Mouse (Mus musculus) MEL (cell line): ENCODE results near the gene Mdc1. TPM values are rescaled to one million over a fixed set of nuclear protein-coding genes. Genes with fewer than 3 reads are reported as not detected.

ENCODE experiments used
- DNase-seq: peaks from one replicate; pipeline ENCODE4 v3.0.0; 2011; ENCODE audit warnings: low read depth, low spot score
- H3K27ac ChIP-seq: 2 replicates; pipeline ENCODE4 v1.5.1; 2012; ENCODE audit warnings: low read depth, mild to moderate bottlenecking, control low read depth, low read length, moderate library complexity; ENCODE audit not compliant: control insufficient read depth
- H3K27me3 ChIP-seq, 2 experiments: fragments of 150-350 bp in 1 of 2; sonication (generic) in 1 of 2; 2 replicates each; pipeline ENCODE4 v1.6.1; 2012; ENCODE audit warnings: low read length in 2 of 2, mild to moderate bottlenecking in 2 of 2, improper control_type of control experiment in 1 of 2, moderate library complexity in 1 of 2; ENCODE audit not compliant: insufficient read depth in 2 of 2, control insufficient read depth in 1 of 2
- H3K36me3 ChIP-seq, 2 experiments: 2 replicates each; pipeline ENCODE4 v1.6.1; 2012 to 2014; ENCODE audit warnings: low read length in 2 of 2, improper control_type of control experiment in 1 of 2, inconsistent platforms in 1 of 2, mild to moderate bottlenecking in 1 of 2; ENCODE audit not compliant: insufficient read depth in 2 of 2, control insufficient read depth in 1 of 2
- H3K4me1 ChIP-seq, 2 experiments: fragments of 150-350 bp in 1 of 2; sonication (generic) in 1 of 2; 2 replicates each; pipeline ENCODE4 v1.6.1; 2012; ENCODE audit warnings: low read length in 2 of 2, improper control_type of control experiment in 1 of 2, mild to moderate bottlenecking in 1 of 2; ENCODE audit not compliant: insufficient read depth in 2 of 2, control insufficient read depth in 1 of 2
- H3K4me3 ChIP-seq, 2 experiments: fragments of 150-350 bp in 1 of 2; sonication (generic) in 1 of 2; 2 replicates each; pipeline ENCODE4 v1.5.1; 2012; ENCODE audit warnings: low read depth in 2 of 2, low read length in 2 of 2, mild to moderate bottlenecking in 2 of 2, moderate library complexity in 2 of 2, control low read depth in 1 of 2, improper control_type of control experiment in 1 of 2; ENCODE audit not compliant: control insufficient read depth in 1 of 2, insufficient read depth in 1 of 2
- H3K79me2 ChIP-seq: 2 replicates; pipeline ENCODE4 v1.6.1; 2012; ENCODE audit warnings: mild to moderate bottlenecking, low read length, moderate library complexity; ENCODE audit not compliant: control insufficient read depth, poor library complexity, insufficient read depth
- H3K9ac ChIP-seq: 2 replicates; pipeline ENCODE4 v1.6.1; 2012; ENCODE audit warnings: low read depth, mild to moderate bottlenecking, control low read depth, low read length, moderate library complexity; ENCODE audit not compliant: control insufficient read depth, poor library complexity, severe bottlenecking
- H3K9me3 ChIP-seq: fragments of 150-350 bp; sonication (generic); replicated peaks from 2 replicates; pipeline ENCODE4 v1.6.1; 2012; ENCODE audit warnings: mild to moderate bottlenecking, low read length, improper control_type of control experiment, moderate library complexity; ENCODE audit not compliant: insufficient read depth
- BHLHE40 ChIP-seq: IDR thresholded peaks from 2 replicates; pipeline ENCODE4 v1.6.1; 2012; ENCODE audit warnings: low read depth, mild to moderate bottlenecking, inconsistent platforms, low read length, improper control_type of control experiment, borderline replicate concordance
- CHD2 ChIP-seq: IDR thresholded peaks from 2 replicates; pipeline ENCODE4 v1.6.1; 2011; ENCODE audit warnings: low read length, improper control_type of control experiment
- CTCF ChIP-seq, 3 experiments: IDR thresholded peaks in 2 of 3; conservative IDR thresholded peaks in 1 of 3; 2 replicates each; pipeline ENCODE4 v1.5.1; 2011 to 2012; ENCODE audit warnings: low read length in 3 of 3, low read depth in 2 of 3, mild to moderate bottlenecking in 2 of 3, improper control_type of control experiment in 1 of 3, inconsistent platforms in 1 of 3, mixed read lengths in 1 of 3, moderate library complexity in 1 of 3; ENCODE audit not compliant: control insufficient read depth in 1 of 3, insufficient read depth in 1 of 3, poor library complexity in 1 of 3, severe bottlenecking in 1 of 3
- E2F4 ChIP-seq: IDR thresholded peaks from 2 replicates; pipeline ENCODE4 v1.6.1; 2011; ENCODE audit warnings: low read depth, low read length, improper control_type of control experiment, borderline replicate concordance
- ELF1 ChIP-seq: IDR thresholded peaks from 2 replicates; pipeline ENCODE4 v1.6.1; 2014; ENCODE audit warnings: low read depth, mild to moderate bottlenecking, inconsistent platforms, low read length, improper control_type of control experiment, moderate library complexity
- EP300 ChIP-seq, 2 experiments: IDR thresholded peaks; 2 replicates each; pipeline ENCODE4 v1.6.1; 2011; ENCODE audit warnings: improper control_type of control experiment in 2 of 2, low read length in 2 of 2, low read depth in 1 of 2, mild to moderate bottlenecking in 1 of 2
- GABPA ChIP-seq: IDR thresholded peaks from 2 replicates; pipeline ENCODE4 v1.6.1; 2012; ENCODE audit warnings: low read depth, mild to moderate bottlenecking, inconsistent platforms, low read length, improper control_type of control experiment, moderate library complexity
- GATA1 ChIP-seq: IDR thresholded peaks from 2 replicates; pipeline ENCODE4 v1.6.1; 2011; ENCODE audit warnings: low read depth, low read length, improper control_type of control experiment
- HCFC1 ChIP-seq: IDR thresholded peaks from 2 replicates; pipeline ENCODE4 v1.6.1; 2012; ENCODE audit warnings: low read depth, mild to moderate bottlenecking, inconsistent platforms, low read length, improper control_type of control experiment, moderate library complexity
- JUND ChIP-seq: IDR thresholded peaks from 2 replicates; pipeline ENCODE4 v1.6.1; 2011; ENCODE audit warnings: low read depth, mild to moderate bottlenecking, improper control_type of control experiment, low read length
- KAT2A ChIP-seq: conservative IDR thresholded peaks from 2 replicates; pipeline ENCODE4 v1.6.1; 2012; ENCODE audit warnings: low read depth, low read length, improper control_type of control experiment, inconsistent platforms
- MAFK ChIP-seq: IDR thresholded peaks from 2 replicates; pipeline ENCODE4 v1.6.1; 2011; ENCODE audit warnings: low read depth, mild to moderate bottlenecking, low read length, improper control_type of control experiment, borderline replicate concordance
- MAX ChIP-seq: IDR thresholded peaks from 2 replicates; pipeline ENCODE4 v1.6.1; 2011; ENCODE audit warnings: low read length, improper control_type of control experiment
- MAZ ChIP-seq: IDR thresholded peaks from 2 replicates; pipeline ENCODE4 v1.6.1; 2012; ENCODE audit warnings: low read depth, mild to moderate bottlenecking, inconsistent platforms, low read length, improper control_type of control experiment
- MXI1 ChIP-seq: IDR thresholded peaks from 2 replicates; pipeline ENCODE4 v1.6.1; 2011; ENCODE audit warnings: mild to moderate bottlenecking, low read depth, low read length, improper control_type of control experiment
- MYB ChIP-seq: IDR thresholded peaks from 2 replicates; pipeline ENCODE4 v1.6.1; 2011; ENCODE audit warnings: mild to moderate bottlenecking, low read depth, low read length, improper control_type of control experiment
- MYC ChIP-seq: IDR thresholded peaks from 2 replicates; pipeline ENCODE4 v1.6.1; 2011; ENCODE audit warnings: low read depth, mild to moderate bottlenecking, low read length, improper control_type of control experiment, moderate library complexity
- NELFE ChIP-seq: IDR thresholded peaks from 2 replicates; pipeline ENCODE4 v1.6.1; 2011; ENCODE audit warnings: low read depth, low read length, improper control_type of control experiment
- POLR2A ChIP-seq, 2 experiments: IDR thresholded peaks; 2 replicates each; pipeline ENCODE4 v1.6.1; 2011 to 2012; ENCODE audit warnings: low read length in 2 of 2, mild to moderate bottlenecking in 2 of 2, control low read depth in 1 of 2, improper control_type of control experiment in 1 of 2, low read depth in 1 of 2, moderate library complexity in 1 of 2; ENCODE audit not compliant: control insufficient read depth in 1 of 2, insufficient read depth in 1 of 2, poor library complexity in 1 of 2
- POLR2AphosphoS2 ChIP-seq: IDR thresholded peaks from 2 replicates; pipeline ENCODE4 v1.6.1; 2011; ENCODE audit warnings: low read length, improper control_type of control experiment
- POLR2AphosphoS5 ChIP-seq: IDR thresholded peaks from 2 replicates; pipeline ENCODE4 v1.6.1; 2012; ENCODE audit warnings: low read depth, borderline replicate concordance, mild to moderate bottlenecking, inconsistent platforms, low read length, moderate library complexity, mixed read lengths
- RAD21 ChIP-seq: IDR thresholded peaks from 2 replicates; pipeline ENCODE4 v1.6.1; 2011; ENCODE audit warnings: mild to moderate bottlenecking, low read depth, low read length, improper control_type of control experiment
- RCOR1 ChIP-seq: IDR thresholded peaks from 2 replicates; pipeline ENCODE4 v1.6.1; 2012; ENCODE audit warnings: low read depth, mild to moderate bottlenecking, inconsistent platforms, low read length, improper control_type of control experiment
- SMC3 ChIP-seq: IDR thresholded peaks from 2 replicates; pipeline ENCODE4 v1.6.1; 2011; ENCODE audit warnings: low read depth, low read length, improper control_type of control experiment
- TAL1 ChIP-seq: IDR thresholded peaks from 2 replicates; pipeline ENCODE4 v1.6.1; 2012; ENCODE audit warnings: mild to moderate bottlenecking, inconsistent platforms, low read length, moderate library complexity, mixed read lengths
- TCF12 ChIP-seq: IDR thresholded peaks from 2 replicates; pipeline ENCODE4 v1.6.1; 2014; ENCODE audit warnings: low read depth, mild to moderate bottlenecking, inconsistent platforms, low read length, improper control_type of control experiment, moderate library complexity
- USF1 ChIP-seq: IDR thresholded peaks from 2 replicates; pipeline ENCODE4 v1.6.1; 2014; ENCODE audit warnings: low read depth, mild to moderate bottlenecking, inconsistent platforms, low read length, improper control_type of control experiment, moderate library complexity
- ZC3H11A ChIP-seq: IDR thresholded peaks from 2 replicates; pipeline ENCODE4 v1.6.1; 2012; ENCODE audit warnings: low read depth, mild to moderate bottlenecking, inconsistent platforms, low read length, improper control_type of control experiment
- ZKSCAN1 ChIP-seq: IDR thresholded peaks from 2 replicates; pipeline ENCODE4 v1.6.1; 2012; ENCODE audit warnings: low read depth, mild to moderate bottlenecking, inconsistent platforms, low read length, improper control_type of control experiment, moderate library complexity
- ZMIZ1 ChIP-seq: IDR thresholded peaks from 2 replicates; pipeline ENCODE4 v1.6.1; 2012; ENCODE audit warnings: low read depth, mild to moderate bottlenecking, inconsistent platforms, low read length, improper control_type of control experiment, moderate library complexity
- ZNF384 ChIP-seq: IDR thresholded peaks from 2 replicates; pipeline ENCODE4 v1.6.1; 2012; ENCODE audit warnings: low read depth, mild to moderate bottlenecking, inconsistent platforms, low read length, improper control_type of control experiment
- polyA plus RNA-seq, 2 experiments: library from polyadenylated mRNA; stranded (reverse) in 1 of 2; unstranded in 1 of 2; fragments of >175 nt in 1 of 2; fragments of >200 nt in 1 of 2; gene quantifications; 2 replicates each; pipeline versions ENCODE4 v1.2.1 to v1.2.4; 2012; ENCODE audit warnings: low replicate concordance in 2 of 2, low read depth in 1 of 2; ENCODE audit not compliant: insufficient read length in 2 of 2, insufficient read depth in 1 of 2, missing spikeins in 1 of 2
- total RNA-seq: library from RNA; depleted of rRNA; stranded (reverse); fragments of 300-350 nt; gene quantifications from 2 replicates; pipeline ENCODE4 v1.2.3, GENCODE M21; 2012

Gene Mdc1
- total and polyA plus RNA-seq, 3 experiments = 15.0 to 77.9 (median 46.6) TPM

DNA sequence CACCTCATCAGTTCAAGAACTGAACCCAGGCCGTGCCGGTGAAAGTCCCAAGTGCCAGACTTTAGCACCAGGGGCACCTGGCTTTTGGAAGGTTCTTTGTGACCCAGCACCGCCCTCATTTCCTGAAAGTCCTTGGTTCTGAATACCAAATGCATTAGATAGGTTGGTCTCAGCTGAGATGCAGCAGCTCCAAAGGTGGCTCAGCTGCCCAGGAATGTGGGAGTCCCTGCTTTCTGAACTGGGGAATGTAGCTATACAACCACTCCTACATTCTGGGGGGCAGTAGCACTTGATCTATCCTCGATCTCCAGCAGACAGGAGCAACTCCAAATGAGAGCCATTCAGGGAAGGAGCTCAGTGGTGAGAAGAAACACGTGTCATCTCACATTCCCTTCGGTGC lies 28.6 kb upstream of the Mdc1 start:
- Histone ChIP-seq H3K79me2 (no peaks in the 10 kb centered on the region), H3K9me3 (no peaks in the 10 kb centered on the region), H3K36me3 (peaks cover 0 to 20% of the 10 kb centered on the region in 2 experiments; a peak in 2 of 4 replicates), H3K4me3 (no peak overlapping the region), H3K9ac (no peak overlapping the region), H3K27me3 (no peaks in the 10 kb centered on the region), H3K4me1 (peaks cover 12 to 35% of the 10 kb centered on the region in 2 experiments), H3K27ac (peak overlapping the region; percentile 20; the same call in 1 of the 2 replicates)
- TF ChIP-seq GATA1 = no peak
- no peak for TF ChIP-seq USF1
- TF ChIP-seq MYC = no peak
- TF ChIP-seq TCF12 = no peak
- TF ChIP-seq JUND = no peak
- no peak for TF ChIP-seq E2F4
- no peak for TF ChIP-seq ZNF384
- TF ChIP-seq POLR2AphosphoS5 = no peak
- no peak for TF ChIP-seq MAZ
- TF ChIP-seq CTCF (IDR thresholded peaks at IDR 0.05 in 2 of 3, conservative IDR thresholded peaks at IDR 0.05 in 1 of 3; ENCODE audit: control insufficient read depth in 1 of 3, insufficient read depth in 1 of 3, low read depth in 2 of 3, low read length in 3 of 3, poor library complexity in 1 of 3, severe bottlenecking in 1 of 3) = no peak
- no peak for TF ChIP-seq HCFC1
- TF ChIP-seq KAT2A = no peak
- TF ChIP-seq ZMIZ1 = no peak
- DNase-seq = no peak

- H3K4me3 ChIP-seq = peak overlapping the region in 1 of 2 experiments; percentile 35; a peak in 2 of 4 replicates
- peaks cover 0 to 20% of the 10 kb centered on the region in 2 experiments; a peak in 2 of 4 replicates for H3K36me3 ChIP-seq
- peak overlapping the region; percentile 73 for H3K27ac ChIP-seq
- H3K9ac ChIP-seq = peak overlapping the region; percentile 63
- no peaks in the 10 kb centered on the region for H3K27me3 ChIP-seq
- DNase-seq = peak; percentile 86
- H3K9me3 ChIP-seq = no peaks in the 10 kb centered on the region
- H3K79me2 ChIP-seq = no peaks in the 10 kb centered on the region
- peaks cover 7 to 30% of the 10 kb centered on the region in 2 experiments for H3K4me1 ChIP-seq
- TF ChIP-seq USF1 = peak; percentile 86
- TF ChIP-seq POLR2AphosphoS5 = no peak
- TF ChIP-seq MAX = peak; percentile 82
- no peak for TF ChIP-seq POLR2AphosphoS2
- no peak for TF ChIP-seq MYB
- no peak for TF ChIP-seq MYC
- no peak for TF ChIP-seq NELFE
- TF ChIP-seq CHD2 = no peak
- TF ChIP-seq KAT2A = no peak
- no peak for TF ChIP-seq E2F4
- no peak for TF ChIP-seq MAFK
- peak; percentile 35; the same call in 1 of the 2 replicates for TF ChIP-seq RCOR1
- peak; percentile 79 for TF ChIP-seq MXI1
- TF ChIP-seq ZNF384 = no peak
- TF ChIP-seq BHLHE40 = peak; percentile 36; the same call in 1 of the 2 replicates
- no peak for TF ChIP-seq ZC3H11A
- no peak for TF ChIP-seq GABPA
- TF ChIP-seq POLR2A (IDR thresholded peaks at IDR 0.05; ENCODE audit: control insufficient read depth in 1 of 2, insufficient read depth in 1 of 2, low read depth in 1 of 2, low read length in 2 of 2, poor library complexity in 1 of 2) = 0 out of 4 replicates have a peak, but pooled peaks of 1 of the 2 experiments have one; percentile 18
- TF ChIP-seq RAD21 = no peak
- TF ChIP-seq EP300 (IDR thresholded peaks at IDR 0.05; ENCODE audit: low read depth in 1 of 2, low read length in 2 of 2) = peak in 1 of 2 experiments; percentile 35; a peak in 2 of 4 replicates
- no peak for TF ChIP-seq JUND
- no peak for TF ChIP-seq CTCF (IDR thresholded peaks at IDR 0.05 in 2 of 3, conservative IDR thresholded peaks at IDR 0.05 in 1 of 3; ENCODE audit: control insufficient read depth in 1 of 3, insufficient read depth in 1 of 3, low read depth in 2 of 3, low read length in 3 of 3, poor library complexity in 1 of 3, severe bottlenecking in 1 of 3)
- no peak for TF ChIP-seq ZKSCAN1
- no peak for TF ChIP-seq TAL1
- no peak for TF ChIP-seq SMC3
- TF ChIP-seq ELF1 = 0 out of 2 replicates have a peak, but pooled peaks have one; percentile 6
Observed at GRCm38 (mm10) chr17:35813245-35813647, 28.1 kb upstream of the Mdc1 start.
